Mouse (Mus musculus) liver, postnatal 0 days (tissue): Measurements from ENCODE around the gene Plpp7. TPM values are rescaled to one million over a fixed set of nuclear protein-coding genes. Genes with fewer than 3 reads are reported as not detected.

Experiments
- ATAC-seq: fragments of 200-750 bp; cut with Nextera tagmentation; 2 replicates; pipeline ENCODE4 v1.8.0; 2017; ENCODE audit warnings: mild to moderate bottlenecking, moderate library complexity
- DNase-seq: peaks from one replicate; pipeline ENCODE4 v3.0.0-alpha.2; 2016
- H3K27ac ChIP-seq: fragments of 300-500 bp; sonication (generic); 2 replicates; pipeline ENCODE4 v1.5.1; 2014; ENCODE audit warnings: antibody characterized with exemption, moderate library complexity, mild to moderate bottlenecking, low read depth
- H3K27me3 ChIP-seq: fragments of 300-500 bp; sonication (generic); 2 replicates; pipeline ENCODE4 v1.6.1; 2014; ENCODE audit warnings: low read length, control low read depth, mixed read lengths; ENCODE audit not compliant: insufficient read depth
- H3K36me3 ChIP-seq: fragments of 300-500 bp; sonication (generic); replicated peaks from 2 replicates; pipeline ENCODE4 v1.6.1; 2014; ENCODE audit warnings: mild to moderate bottlenecking, control low read depth, low read length, moderate library complexity, mixed read lengths; ENCODE audit not compliant: insufficient read depth
- H3K4me1 ChIP-seq: fragments of 300-500 bp; sonication (generic); 2 replicates; pipeline ENCODE4 v1.6.1; 2014; ENCODE audit warnings: antibody characterized with exemption, mild to moderate bottlenecking, control low read depth; ENCODE audit not compliant: insufficient read depth
- H3K4me2 ChIP-seq: fragments of 300-500 bp; sonication (generic); 2 replicates; pipeline ENCODE4 v1.6.1; 2014; ENCODE audit warnings: low read depth, mild to moderate bottlenecking, low read length, moderate library complexity, mixed read lengths
- H3K4me3 ChIP-seq: fragments of 300-500 bp; sonication (generic); 2 replicates; pipeline ENCODE4 v1.5.1; 2014; ENCODE audit warnings: low read depth, low read length
- H3K9ac ChIP-seq: fragments of 300-500 bp; sonication (generic); replicated peaks from 2 replicates; pipeline ENCODE4 v1.6.1; 2014; ENCODE audit warnings: mild to moderate bottlenecking, moderate library complexity
- H3K9me3 ChIP-seq: fragments of 300-500 bp; sonication (generic); 2 replicates; pipeline ENCODE4 v1.6.1; 2016; ENCODE audit warnings: mild to moderate bottlenecking, control low read depth, low read length, mixed read lengths
- CTCF ChIP-seq: sonication (generic); IDR thresholded peaks from 2 replicates; pipeline ENCODE4 v1.5.1; 2016; ENCODE audit warnings: antibody characterized with exemption, low read depth
- EP300 ChIP-seq: IDR thresholded peaks from 2 replicates; pipeline ENCODE4 v1.6.1; 2016; ENCODE audit warnings: antibody characterized with exemption, low read depth, mild to moderate bottlenecking
- WGBS: fragments of 180-500 bp; shearing (Covaris S2); extraction: QIAGEN DNeasy Blood & Tissue Kit; methylation state at CpG from one replicate; pipeline ENCODE4 v1.1.7; 2014; ENCODE audit not compliant: insufficient replicate concordance; 5-methylcytosine and 5-hydroxymethylcytosine counted together
- microRNA-seq: library from miRNA; unstranded; fragments of <30 nt; microRNA quantifications from one replicate; pipeline ENCODE4, GENCODE M21; 2016
- polyA plus RNA-seq: library from polyadenylated mRNA; unstranded; fragments of >200 nt; fragmentation: Nextera tagmentation; extraction: Ambion mirVana; gene quantifications from 2 replicates; pipeline ENCODE4 v1.2.1, GENCODE M21; 2015

Gene Plpp7
- polyA plus RNA-seq, 1 experiment from 2014 or later: 1.7 TPM

DNA sequence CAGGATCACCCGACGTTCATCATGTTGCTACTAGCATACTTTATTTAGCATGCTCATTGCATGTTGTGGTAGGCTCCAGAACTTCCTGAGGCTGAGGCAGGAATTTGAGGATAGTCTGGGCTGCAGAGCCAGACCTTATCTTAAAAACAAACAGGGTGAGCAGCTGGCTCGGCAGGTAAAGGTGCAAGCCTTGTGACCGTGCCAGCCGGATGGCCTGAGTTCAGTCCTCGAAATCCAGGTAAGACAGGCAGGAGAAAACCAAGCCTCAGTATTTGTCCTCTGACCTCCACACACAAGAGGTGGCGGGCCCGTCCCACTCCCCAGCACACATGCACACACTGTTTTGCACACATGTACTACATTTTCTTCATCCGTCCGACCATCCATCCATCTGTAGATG lies 61.3 kb downstream of the Plpp7 start:
- DNase-seq (no peak), ATAC-seq (no peak)
- Histone ChIP-seq H3K4me3 (no peak overlapping the region), H3K9me3 (no peaks in the 10 kb centered on the region), H3K4me2 (no peak overlapping the region), H3K27me3 (no peaks in the 10 kb centered on the region), H3K9ac (peak overlapping the region; percentile 9; the same call in 1 of the 2 replicates), H3K27ac (0 out of 2 replicates have a peak overlapping the region, but pooled peaks have one; percentile 26), H3K4me1 (peaks cover 73% of the 10 kb centered on the region), H3K36me3 (no peaks in the 10 kb centered on the region)
- no peak for TF ChIP-seq EP300
- 62% methylated on average over 10 of the region's 10 CpGs for WGBS

DNA sequence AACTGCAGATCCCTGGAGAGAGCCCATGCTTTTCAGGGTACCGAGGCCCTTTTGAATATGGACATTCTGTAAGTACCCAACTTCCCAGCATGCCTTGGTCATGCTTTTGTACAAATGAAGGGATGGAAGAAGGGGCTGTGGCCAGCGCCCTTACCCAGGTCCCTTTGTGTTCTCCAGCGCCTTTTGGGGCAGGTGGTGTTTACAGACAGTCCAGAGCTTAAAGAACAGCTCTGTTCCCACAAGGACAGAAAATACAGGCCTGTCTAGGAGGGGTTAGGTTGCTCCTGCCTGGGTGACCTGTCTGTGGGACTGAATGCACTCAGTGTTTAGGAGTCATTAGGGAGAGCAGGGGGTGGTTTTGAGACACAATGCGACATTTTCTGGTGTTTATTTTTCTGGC lies 62.0 kb downstream of the Plpp7 start:
- ATAC-seq: no peak
- H3K36me3 ChIP-seq: no peaks in the 10 kb centered on the region
- no peak overlapping the region for H3K4me3 ChIP-seq
- no peak overlapping the region for H3K4me2 ChIP-seq
- TF ChIP-seq CTCF: no peak
- TF ChIP-seq EP300: no peak
- no peak for DNase-seq
- 54% methylated on average over 4 of the region's 4 CpGs for WGBS
- peaks cover 76% of the 10 kb centered on the region for H3K4me1 ChIP-seq
- H3K9me3 ChIP-seq: no peaks in the 10 kb centered on the region
- H3K9ac ChIP-seq: no peak overlapping the region
- H3K27ac ChIP-seq: 0 out of 2 replicates have a peak overlapping the region, but pooled peaks have one; percentile 26
- H3K27me3 ChIP-seq: no peaks in the 10 kb centered on the region

DNA sequence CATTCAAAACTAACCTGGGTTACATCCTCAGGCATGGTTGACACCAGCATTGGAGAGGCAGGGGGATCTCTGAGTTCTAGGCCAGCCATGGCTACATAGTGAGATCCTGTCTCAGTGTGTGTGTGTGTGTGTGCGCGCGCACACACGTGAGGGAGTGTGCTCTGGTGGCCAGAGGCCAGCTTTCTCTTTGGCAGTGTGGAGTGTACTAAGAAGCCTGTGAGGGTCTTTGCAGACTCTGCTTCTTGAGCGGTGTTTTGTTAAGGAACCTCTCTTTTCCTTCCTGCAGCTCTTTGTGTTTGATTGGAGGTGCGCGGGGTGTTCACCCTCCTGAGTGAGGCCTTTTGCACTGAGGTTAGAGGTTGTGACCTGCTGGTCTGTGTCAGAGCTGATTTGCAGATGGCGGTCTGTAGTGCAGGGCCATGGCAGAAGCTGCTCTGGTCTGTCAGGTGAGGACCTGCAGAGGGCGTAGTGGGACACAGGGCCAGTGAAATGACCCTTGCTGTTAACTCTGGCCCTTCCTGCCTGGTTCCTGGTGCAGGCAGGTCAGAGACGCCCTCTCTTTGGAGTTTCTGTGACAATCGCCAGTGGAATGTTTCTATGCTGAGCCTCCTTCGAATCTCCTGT lies 63.4 kb downstream of the Plpp7 start:
- Histone ChIP-seq H3K27ac (0 out of 2 replicates have a peak overlapping the region, but pooled peaks have one; percentile 35), H3K9me3 (no peaks in the 10 kb centered on the region), H3K4me3 (no peak overlapping the region), H3K27me3 (no peaks in the 10 kb centered on the region), H3K36me3 (no peaks in the 10 kb centered on the region), H3K4me1 (peaks cover 70% of the 10 kb centered on the region), H3K4me2 (no peak overlapping the region), H3K9ac (no peak overlapping the region)
- TF ChIP-seq CTCF (peak; percentile 32; the same call in 1 of the 2 replicates), EP300 (no peak)
- ATAC-seq: no peak
- no peak for DNase-seq
- 63% methylated on average over 12 of the region's 12 CpGs for WGBS

Small RNA genes lying within 50 kb of the gene (microRNA-seq; reads per million reads assigned to microRNA genes)
- gene Mir7674: 1.6 reads per million

Other genes starting within 250 kb of the Plpp7 start
- not detected in 2 replicates for gene Fibcd1, start 249.5 kb upstream of the Plpp7 start, polyA plus RNA-seq
- 0.02 TPM in 1 of 2 replicates, not detected in the other for gene Lamc3, start 208.2 kb upstream of the Plpp7 start, polyA plus RNA-seq
- gene Aif1l, start 145.4 kb upstream of the Plpp7 start, polyA plus RNA-seq: 0.39 and 0.94 TPM in 2 replicates
- gene Nup214, start 121.1 kb upstream of the Plpp7 start, polyA plus RNA-seq: 20.8 and 31.2 TPM in 2 replicates
- gene Fam78a, start 10.7 kb upstream of the Plpp7 start, polyA plus RNA-seq: 3.8 and 4.3 TPM in 2 replicates
- gene Prrc2b, start 55.6 kb downstream of the Plpp7 start, polyA plus RNA-seq: 7.5 and 8.4 TPM in 2 replicates
- 6.3 and 6.4 TPM in 2 replicates for gene Pomt1, start 141.1 kb downstream of the Plpp7 start, polyA plus RNA-seq
- gene Uck1, start 164.6 kb downstream of the Plpp7 start, polyA plus RNA-seq: 26.9 and 33.3 TPM in 2 replicates
- 5.8 and 7.0 TPM in 2 replicates for gene Golga2, start 191.9 kb downstream of the Plpp7 start, polyA plus RNA-seq
- 188 and 209 TPM in 2 replicates for gene Swi5, start 192.5 kb downstream of the Plpp7 start, polyA plus RNA-seq